ENCODE assay signal across 10 mouse cellular contexts in the genomic region with DNA sequence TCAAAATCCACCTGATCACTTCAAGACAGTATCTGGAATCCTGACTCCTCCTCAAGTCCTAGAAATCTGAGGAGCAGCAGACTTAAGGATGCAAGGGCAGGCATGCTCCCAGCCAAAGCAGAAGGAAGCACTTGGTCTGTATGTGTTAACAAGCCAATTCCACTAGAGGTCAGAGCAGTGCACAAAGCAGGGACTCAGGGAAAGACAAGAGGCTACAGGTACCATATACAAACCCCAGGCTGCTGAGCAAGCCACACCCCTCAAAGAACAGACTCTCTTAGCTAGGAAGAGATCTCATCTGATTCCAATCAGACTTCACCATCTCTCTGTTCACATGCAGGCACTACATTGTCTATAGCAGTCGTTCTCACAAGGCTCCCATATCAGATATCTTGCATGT.
DNase-seq lines count a peak whose midpoint lies in the region.
"Had no signal": no experiment of that assay in that cellular context is flagged by ENCODE, and none has a peak within 500 bp of the region (broad histone marks: within the 10 kb centered on the region; RNA-seq: fewer than 3 reads in every experiment).

No protein-coding gene starts in this region.

- H3K27me3 ChIP-seq in heart, embryonic 10.5 days (ENCODE audit: insufficient read depth, poor library complexity, severe bottlenecking): no peaks in the 10 kb centered on the region
- no peaks in the 10 kb centered on the region for H3K27me3 ChIP-seq in midbrain, embryonic 10.5 days (ENCODE audit: low read depth, poor library complexity, severe bottlenecking)
- H3K27me3 ChIP-seq: embryonic facial prominence, embryonic 12.5 days had no signal

- DNase-seq in heart, adult 8-10 months (ENCODE audit: low spot score): peak; percentile 46
- no peak for DNase-seq in heart, embryonic 10.5 days (ENCODE audit: low spot score)
- peak; percentile 27 for DNase-seq in MN1 (ENCODE audit: low spot score)
- peak; percentile 69 for DNase-seq in embryo, embryonic 11 days
- peak; percentile 78 for DNase-seq in induced T-regulatory cell, adult 2 months (ENCODE audit: low read depth)
- DNase-seq in left cerebral cortex, postnatal 10 days (ENCODE audit: extremely low spot score in 1 of 2, low spot score in 2 of 2): peak; percentile 13 to 34
- peak; percentile 16 for DNase-seq in midbrain, embryonic 10.5 days (ENCODE audit: low spot score)
- DNase-seq in thymus, postnatal 0 days (ENCODE audit: low spot score): peak; percentile 53

- no peaks in the 10 kb centered on the region for H3K4me1 ChIP-seq in heart, embryonic 10.5 days
- H3K4me1 ChIP-seq in midbrain, embryonic 10.5 days: no peaks in the 10 kb centered on the region
- H3K4me1 ChIP-seq: embryonic facial prominence, embryonic 12.5 days had no signal

- no peak overlapping the region for H3K4me3 ChIP-seq in heart, embryonic 10.5 days
- no peak overlapping the region for H3K4me3 ChIP-seq in midbrain, embryonic 10.5 days
- H3K4me3 ChIP-seq: embryonic facial prominence, embryonic 12.5 days; megakaryocyte, embryonic 14.5 days had no signal

- H3K9me3 ChIP-seq in heart, embryonic 10.5 days: no peaks in the 10 kb centered on the region
- H3K9me3 ChIP-seq in midbrain, embryonic 10.5 days (replicated peaks): no peaks in the 10 kb centered on the region
- H3K9me3 ChIP-seq: embryonic facial prominence, embryonic 12.5 days; megakaryocyte, embryonic 14.5 days had no signal

- no peaks in the 10 kb centered on the region for H3K36me3 ChIP-seq in heart, embryonic 10.5 days
- no peaks in the 10 kb centered on the region for H3K36me3 ChIP-seq in midbrain, embryonic 10.5 days
- H3K36me3 ChIP-seq: embryonic facial prominence, embryonic 12.5 days had no signal

- WGBS in heart, embryonic 10.5 days: 38% methylated on average over 1 of the region's 1 CpGs
- 53% methylated on average over 1 of the region's 1 CpGs for WGBS in midbrain, embryonic 10.5 days

- intact Hi-C loops in left cerebral cortex, postnatal 10 days (cut with DNase I): loop anchor here (10.0 kb wide), 1 partner anchor 133 kb away; no protein-coding TSS in a partner anchor

- no peak overlapping the region for H3K27ac ChIP-seq in heart, embryonic 10.5 days
- H3K27ac ChIP-seq in midbrain, embryonic 10.5 days (replicated peaks): no peak overlapping the region
- H3K27ac ChIP-seq: embryonic facial prominence, embryonic 12.5 days had no signal
